Mouse (Mus musculus): ENCODE measurements around the gene Grin3b. TPM values are rescaled to one million over a fixed set of nuclear protein-coding genes. Genes with fewer than 3 reads are reported as not detected.
A peak's percentile ranks its signal among the peaks of the same experiment; 100 is the strongest.

Gene Grin3b
- polyA plus RNA-seq, 1 experiment from 2014 or later = 0.49 TPM

- 5% methylated on average over 20 of the region's 20 CpGs for WGBS
- no peak overlapping the region for H3K27ac ChIP-seq (ENCODE audit: low read depth, low read length)
- H3K9ac ChIP-seq (ENCODE audit: low read depth, low read length) = peak overlapping the region; percentile 52; the same call in 1 of the 2 replicates
- H3K4me2 ChIP-seq (replicated peaks; ENCODE audit: low read depth, low read length) = peak overlapping the region; percentile 33
- DNase-seq (ENCODE audit: low spot score) = peak; percentile 51
- peaks cover 10% of the 10 kb centered on the region; the same call in 1 of the 2 replicates for H3K4me1 ChIP-seq (replicated peaks; ENCODE audit: control insufficient read depth, insufficient read depth, low read length)
- ATAC-seq (ENCODE audit: low FRiP score) = peak; percentile 47; the same call in 1 of the 2 replicates
- peak overlapping the region; percentile 19 for H3K4me3 ChIP-seq (ENCODE audit: low read depth, low read length)
- no peaks in the 10 kb centered on the region for H3K9me3 ChIP-seq (ENCODE audit: control insufficient read depth, low read length)
- H3K36me3 ChIP-seq (ENCODE audit: control insufficient read depth, insufficient read depth, low read length) = no peaks in the 10 kb centered on the region
- H3K27me3 ChIP-seq (ENCODE audit: control insufficient read depth, insufficient read depth, low read length) = peaks cover 23% of the 10 kb centered on the region
Measured at GRCm38 (mm10) chr10:80019471-80020131, 49.1 kb downstream of the Grin3b start.

- no peaks in the 10 kb centered on the region for H3K36me3 ChIP-seq (ENCODE audit: control insufficient read depth, insufficient read depth, low read length)
- peak overlapping the region; percentile 33; the same call in 1 of the 2 replicates for H3K4me2 ChIP-seq (replicated peaks; ENCODE audit: low read depth, low read length)
- no peak overlapping the region for H3K27ac ChIP-seq (ENCODE audit: low read depth, low read length)
- ATAC-seq (ENCODE audit: low FRiP score) = no peak
- H3K4me3 ChIP-seq (ENCODE audit: low read depth, low read length) = no peak overlapping the region
- no peak for DNase-seq (ENCODE audit: low spot score)
- H3K9me3 ChIP-seq (ENCODE audit: control insufficient read depth, low read length) = no peaks in the 10 kb centered on the region
- H3K4me1 ChIP-seq (replicated peaks; ENCODE audit: control insufficient read depth, insufficient read depth, low read length) = peaks cover 10% of the 10 kb centered on the region; the same call in 1 of the 2 replicates
- no peak overlapping the region for H3K9ac ChIP-seq (ENCODE audit: low read depth, low read length)
- 24% methylated on average over 11 of the region's 11 CpGs for whole genome bisulfite sequencing
- H3K27me3 ChIP-seq (ENCODE audit: control insufficient read depth, insufficient read depth, low read length) = peaks cover 17% of the 10 kb centered on the region
Measured at GRCm38 (mm10) chr10:80020191-80020590, 49.7 kb downstream of the Grin3b start.

GRCm38 (mm10) chr10:80020603-80021319 is 50.2 kb downstream of the Grin3b start:
- H3K9ac ChIP-seq (ENCODE audit: low read depth, low read length) = no peak overlapping the region

DNA sequence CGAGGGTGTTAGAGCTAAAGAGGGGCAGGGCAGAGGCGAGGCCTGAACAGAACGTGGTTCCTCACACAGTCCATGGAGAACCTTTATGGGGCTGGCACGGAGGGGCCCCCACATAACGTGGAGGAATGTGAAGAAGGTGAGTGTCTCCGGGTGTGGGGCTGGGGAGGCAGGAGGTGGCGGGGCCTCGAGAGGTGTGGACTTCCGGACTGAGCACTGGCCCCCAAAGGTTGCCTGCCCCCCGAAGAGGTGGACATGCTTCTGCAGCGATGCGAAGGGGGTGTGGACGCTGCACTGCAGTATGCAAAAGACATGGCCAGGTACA is 50.8 kb downstream of the Grin3b start:
- WGBS = 94% methylated on average over 13 of the region's 13 CpGs
- peaks cover 10% of the 10 kb centered on the region; the same call in 1 of the 2 replicates for H3K4me1 ChIP-seq (replicated peaks; ENCODE audit: control insufficient read depth, insufficient read depth, low read length)
- no peak overlapping the region for H3K4me3 ChIP-seq (ENCODE audit: low read depth, low read length)

More at GRCm38 (mm10) chr10:80020603-80021319, 50.2 kb downstream of the Grin3b start:
- H3K4me3 ChIP-seq (ENCODE audit: low read depth, low read length) = no peak overlapping the region
- ATAC-seq (ENCODE audit: low FRiP score) = no peak
- H3K4me1 ChIP-seq (replicated peaks; ENCODE audit: control insufficient read depth, insufficient read depth, low read length) = peaks cover 10% of the 10 kb centered on the region; the same call in 1 of the 2 replicates
- DNase-seq (ENCODE audit: low spot score) = no peak
- no peaks in the 10 kb centered on the region for H3K36me3 ChIP-seq (ENCODE audit: control insufficient read depth, insufficient read depth, low read length)
- H3K27ac ChIP-seq (ENCODE audit: low read depth, low read length) = no peak overlapping the region
- H3K27me3 ChIP-seq (ENCODE audit: control insufficient read depth, insufficient read depth, low read length) = peaks cover 12% of the 10 kb centered on the region
- WGBS = 86% methylated on average over 18 of the region's 18 CpGs
- H3K4me2 ChIP-seq (replicated peaks; ENCODE audit: low read depth, low read length) = no peak overlapping the region
- no peaks in the 10 kb centered on the region for H3K9me3 ChIP-seq (ENCODE audit: control insufficient read depth, low read length)

DNA sequence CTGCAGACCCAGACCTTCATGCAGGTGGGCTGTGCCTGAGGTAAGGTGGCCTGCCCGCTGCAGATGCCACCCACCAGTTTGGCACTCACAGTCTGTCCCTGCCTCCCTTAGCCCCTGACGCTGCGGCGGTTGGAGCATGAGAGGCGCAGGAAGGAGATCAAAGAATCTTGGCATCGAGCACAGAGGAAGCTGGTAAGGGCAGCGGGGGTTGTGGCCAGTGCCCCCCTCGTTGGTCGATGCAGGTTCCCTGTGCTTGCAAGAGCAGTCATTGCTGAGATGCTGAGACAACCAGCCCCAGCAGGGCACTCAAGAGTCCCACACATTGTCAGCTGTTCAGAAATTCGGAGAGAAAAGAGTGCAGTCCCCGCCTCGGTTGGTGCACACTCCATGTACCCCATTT is 51.6 kb downstream of the Grin3b start:
- no peaks in the 10 kb centered on the region for H3K9me3 ChIP-seq (ENCODE audit: control insufficient read depth, low read length)
- H3K27me3 ChIP-seq (ENCODE audit: control insufficient read depth, insufficient read depth, low read length) = peaks cover 10% of the 10 kb centered on the region
- H3K9ac ChIP-seq (ENCODE audit: low read depth, low read length) = no peak overlapping the region
- peaks cover 10% of the 10 kb centered on the region; the same call in 1 of the 2 replicates for H3K4me1 ChIP-seq (replicated peaks; ENCODE audit: control insufficient read depth, insufficient read depth, low read length)
- WGBS = 92% methylated on average over 12 of the region's 12 CpGs
- H3K36me3 ChIP-seq (ENCODE audit: control insufficient read depth, insufficient read depth, low read length) = no peaks in the 10 kb centered on the region
- no peak overlapping the region for H3K4me2 ChIP-seq (replicated peaks; ENCODE audit: low read depth, low read length)
- DNase-seq (ENCODE audit: low spot score) (no peak), ATAC-seq (ENCODE audit: low FRiP score) (no peak)
- no peak overlapping the region for H3K27ac ChIP-seq (ENCODE audit: low read depth, low read length)
- no peak overlapping the region for H3K4me3 ChIP-seq (ENCODE audit: low read depth, low read length)

More for the DNA sequence above, 50.8 kb downstream of the Grin3b start:
- H3K9me3 ChIP-seq (ENCODE audit: control insufficient read depth, low read length) = no peaks in the 10 kb centered on the region
- no peak overlapping the region for H3K9ac ChIP-seq (ENCODE audit: low read depth, low read length)
- no peak overlapping the region for H3K27ac ChIP-seq (ENCODE audit: low read depth, low read length)
- H3K36me3 ChIP-seq (ENCODE audit: control insufficient read depth, insufficient read depth, low read length) = no peaks in the 10 kb centered on the region
- peaks cover 10% of the 10 kb centered on the region for H3K27me3 ChIP-seq (ENCODE audit: control insufficient read depth, insufficient read depth, low read length)
- no peak for DNase-seq (ENCODE audit: low spot score)
- no peak for ATAC-seq (ENCODE audit: low FRiP score)
- no peak overlapping the region for H3K4me2 ChIP-seq (replicated peaks; ENCODE audit: low read depth, low read length)

DNA sequence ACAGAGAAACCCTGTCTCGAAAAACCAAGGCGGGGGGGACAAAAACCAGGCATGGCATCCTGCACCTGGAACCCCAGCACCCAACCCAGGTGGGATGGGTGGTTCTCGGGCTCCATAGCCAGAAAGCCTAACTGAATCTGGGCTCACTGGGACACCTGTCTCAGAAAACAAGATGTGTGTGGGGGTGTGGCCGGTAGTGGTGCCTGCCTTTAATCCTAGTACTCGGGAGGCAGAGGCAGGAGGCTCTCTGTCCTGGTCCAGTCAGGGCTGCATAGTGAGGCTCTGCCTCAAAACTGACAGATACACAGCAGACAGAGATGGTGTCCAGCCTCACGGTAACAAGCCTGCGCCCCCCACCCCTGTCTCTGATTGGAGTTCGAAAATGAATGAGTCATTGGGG is 52.3 kb downstream of the Grin3b start:
- Histone ChIP-seq H3K9ac (ENCODE audit: low read depth, low read length) (no peak overlapping the region), H3K4me3 (ENCODE audit: low read depth, low read length) (no peak overlapping the region), H3K27me3 (ENCODE audit: control insufficient read depth, insufficient read depth, low read length) (peaks cover 10% of the 10 kb centered on the region), H3K4me1 (replicated peaks; ENCODE audit: control insufficient read depth, insufficient read depth, low read length) (peaks cover 10% of the 10 kb centered on the region; the same call in 1 of the 2 replicates), H3K27ac (ENCODE audit: low read depth, low read length) (no peak overlapping the region), H3K9me3 (ENCODE audit: control insufficient read depth, low read length) (no peaks in the 10 kb centered on the region), H3K36me3 (ENCODE audit: control insufficient read depth, insufficient read depth, low read length) (no peaks in the 10 kb centered on the region), H3K4me2 (replicated peaks; ENCODE audit: low read depth, low read length) (no peak overlapping the region)
- 92% methylated on average over 8 of the region's 8 CpGs for WGBS
- no peak for DNase-seq (ENCODE audit: low spot score)
- no peak for ATAC-seq (ENCODE audit: low FRiP score)

GRCm38 (mm10) chr10:80023758-80024157 is 53.2 kb downstream of the Grin3b start:
- Histone ChIP-seq H3K27me3 (ENCODE audit: control insufficient read depth, insufficient read depth, low read length) (peaks cover 9% of the 10 kb centered on the region), H3K4me2 (replicated peaks; ENCODE audit: low read depth, low read length) (no peak overlapping the region), H3K36me3 (ENCODE audit: control insufficient read depth, insufficient read depth, low read length) (no peaks in the 10 kb centered on the region), H3K4me3 (ENCODE audit: low read depth, low read length) (no peak overlapping the region), H3K9me3 (ENCODE audit: control insufficient read depth, low read length) (no peaks in the 10 kb centered on the region), H3K27ac (ENCODE audit: low read depth, low read length) (no peak overlapping the region), H3K9ac (ENCODE audit: low read depth, low read length) (no peak overlapping the region), H3K4me1 (replicated peaks; ENCODE audit: control insufficient read depth, insufficient read depth, low read length) (peaks cover 10% of the 10 kb centered on the region; the same call in 1 of the 2 replicates)
- WGBS = 89% methylated on average over 5 of the region's 5 CpGs
- ATAC-seq (ENCODE audit: low FRiP score) (no peak), DNase-seq (ENCODE audit: low spot score) (no peak)

DNA sequence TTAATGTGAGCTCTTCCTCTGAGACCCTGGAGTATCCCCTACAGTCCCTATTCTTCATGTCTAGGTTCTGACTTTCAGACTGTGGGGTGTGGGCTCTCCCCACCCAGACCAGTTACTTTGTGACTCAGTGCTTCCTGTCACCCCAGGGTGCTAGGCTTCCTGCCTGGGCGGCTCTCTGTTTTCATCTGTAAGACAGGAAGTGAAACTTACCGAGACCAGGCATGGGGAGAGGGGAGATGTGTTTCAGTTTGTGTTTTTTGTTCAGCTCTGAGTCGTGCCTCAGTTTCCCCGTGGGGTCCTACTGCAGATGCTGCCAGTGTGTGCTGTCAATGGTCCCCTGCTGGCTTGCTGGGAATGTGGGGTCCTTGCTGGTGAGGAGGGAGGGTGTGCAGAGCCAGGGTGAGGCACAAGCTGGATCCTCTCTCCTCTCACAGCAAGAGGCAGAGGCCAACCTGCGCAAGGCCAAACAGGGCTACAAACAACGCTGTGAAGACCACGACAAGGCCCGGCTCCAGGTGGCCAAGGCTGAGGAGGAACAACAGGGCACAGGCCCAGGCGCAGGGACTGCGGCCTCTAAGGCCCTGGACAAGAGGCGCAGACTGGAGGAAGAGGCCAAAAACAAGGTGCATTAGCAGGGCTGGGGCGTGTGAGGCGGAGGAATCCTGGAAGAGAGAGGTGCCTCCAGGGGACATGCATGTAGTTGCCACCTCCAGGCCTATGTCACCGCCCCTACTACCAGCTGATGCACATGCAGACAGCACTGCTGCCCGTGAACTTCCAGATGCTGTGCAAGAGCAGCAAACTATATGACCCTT is 53.9 kb downstream of the Grin3b start:
- Histone ChIP-seq H3K27ac (ENCODE audit: low read depth, low read length) (no peak overlapping the region), H3K9me3 (ENCODE audit: control insufficient read depth, low read length) (no peaks in the 10 kb centered on the region), H3K36me3 (ENCODE audit: control insufficient read depth, insufficient read depth, low read length) (no peaks in the 10 kb centered on the region), H3K4me1 (replicated peaks; ENCODE audit: control insufficient read depth, insufficient read depth, low read length) (peaks cover 4% of the 10 kb centered on the region; the same call in 1 of the 2 replicates), H3K27me3 (ENCODE audit: control insufficient read depth, insufficient read depth, low read length) (peaks cover 2% of the 10 kb centered on the region), H3K4me3 (ENCODE audit: low read depth, low read length) (no peak overlapping the region), H3K9ac (ENCODE audit: low read depth, low read length) (no peak overlapping the region), H3K4me2 (replicated peaks; ENCODE audit: low read depth, low read length) (no peak overlapping the region)
- ATAC-seq (ENCODE audit: low FRiP score) (no peak), DNase-seq (ENCODE audit: low spot score) (no peak)
- WGBS = 76% methylated on average over 15 of the region's 15 CpGs

Measured in hindbrain, embryonic 11.5 days (tissue).